Mouse (Mus musculus) liver, adult (tissue): ENCODE measurements around the gene Cdh23.
A peak's percentile ranks its signal among the peaks of the same experiment; 100 is the strongest.

Source experiments
- GATA4 ChIP-seq: IDR thresholded peaks from 2 replicates; pipeline ENCODE4 v1.6.1; 2014; ENCODE audit warnings: mild to moderate bottlenecking, low read length; ENCODE audit not compliant: insufficient replicate concordance

Gene Cdh23

DNA sequence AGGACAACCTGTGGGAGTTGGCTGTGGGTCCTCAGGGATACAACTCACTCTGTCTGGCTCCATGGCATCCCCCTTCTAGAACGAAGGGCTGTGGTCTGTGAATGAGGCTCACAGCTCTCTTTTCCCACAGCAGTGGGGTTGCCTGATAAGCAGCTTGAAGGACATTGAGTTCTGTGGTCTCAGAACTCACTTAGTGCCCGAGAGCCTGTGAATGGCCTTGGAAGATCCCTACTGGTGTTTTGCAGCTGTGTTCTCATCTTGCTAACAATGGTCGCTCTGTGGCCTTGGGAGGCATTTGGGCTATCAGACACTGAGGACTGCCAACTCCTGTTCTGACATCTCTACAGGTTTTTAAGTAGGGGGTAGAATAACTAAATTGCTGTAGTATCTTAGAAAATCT lies 400.9 kb downstream of the Cdh23 start:
- TF ChIP-seq GATA4, result no peak

DNA sequence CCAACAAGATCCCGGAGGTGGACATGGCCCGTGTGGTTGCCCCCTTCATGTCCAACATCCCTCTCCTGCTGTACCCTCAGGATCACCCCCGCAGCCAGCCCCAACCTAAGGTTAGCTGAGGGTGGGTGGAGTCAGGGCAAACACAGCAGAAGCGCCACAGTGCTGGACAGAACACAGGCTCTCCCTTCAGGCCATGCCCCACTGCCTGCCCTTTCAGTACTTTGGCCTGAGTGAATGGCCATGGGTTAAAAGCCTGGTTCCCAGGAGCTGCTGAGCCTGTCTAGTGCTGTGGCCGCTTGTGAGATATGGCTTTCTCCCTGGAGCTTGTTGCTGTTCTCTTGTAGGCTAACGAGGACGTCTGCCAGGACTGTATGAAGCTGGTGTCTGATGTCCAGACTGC lies 401.7 kb downstream of the Cdh23 start:
- no peak for TF ChIP-seq GATA4

DNA sequence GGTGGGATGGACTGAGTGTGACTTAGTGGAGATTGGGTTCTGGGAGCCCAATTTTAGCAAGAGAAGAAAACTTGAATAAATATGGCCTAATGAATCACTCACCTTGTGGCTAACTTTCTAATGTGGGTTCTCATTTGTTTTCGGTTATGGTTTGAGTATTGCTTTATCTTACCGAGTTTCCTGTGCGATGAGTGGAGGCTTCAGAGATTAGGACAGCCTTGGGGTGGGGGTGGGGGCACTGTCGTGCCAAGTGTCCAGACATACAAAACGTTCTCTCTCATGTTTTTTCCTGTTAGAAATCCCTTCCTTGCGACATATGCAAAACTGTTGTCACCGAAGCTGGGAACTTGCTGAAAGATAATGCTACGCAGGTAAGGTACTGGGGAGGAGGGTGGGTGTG lies 404.1 kb downstream of the Cdh23 start:
- peak; percentile 47; the same call in 1 of the 2 replicates for TF ChIP-seq GATA4

DNA sequence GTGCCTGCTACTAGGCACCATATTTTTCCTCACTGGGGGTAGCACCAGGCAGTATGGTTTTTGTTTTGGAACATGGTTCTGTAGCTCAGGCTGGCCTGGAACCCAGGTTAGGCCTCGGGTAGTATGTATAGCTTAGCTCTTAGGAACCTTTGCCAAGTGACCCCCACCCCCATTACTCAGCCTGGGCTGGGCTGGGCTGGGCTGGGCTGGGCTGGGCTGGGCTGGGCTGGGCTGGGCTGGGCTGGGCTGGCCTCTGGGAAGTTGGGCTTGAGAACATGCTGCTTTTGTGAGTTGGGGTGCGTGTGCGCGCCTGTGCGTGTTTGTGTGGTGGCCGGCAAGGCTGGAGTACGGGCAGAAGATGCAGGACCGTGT lies 405.6 kb downstream of the Cdh23 start:
- TF ChIP-seq GATA4, result no peak

DNA sequence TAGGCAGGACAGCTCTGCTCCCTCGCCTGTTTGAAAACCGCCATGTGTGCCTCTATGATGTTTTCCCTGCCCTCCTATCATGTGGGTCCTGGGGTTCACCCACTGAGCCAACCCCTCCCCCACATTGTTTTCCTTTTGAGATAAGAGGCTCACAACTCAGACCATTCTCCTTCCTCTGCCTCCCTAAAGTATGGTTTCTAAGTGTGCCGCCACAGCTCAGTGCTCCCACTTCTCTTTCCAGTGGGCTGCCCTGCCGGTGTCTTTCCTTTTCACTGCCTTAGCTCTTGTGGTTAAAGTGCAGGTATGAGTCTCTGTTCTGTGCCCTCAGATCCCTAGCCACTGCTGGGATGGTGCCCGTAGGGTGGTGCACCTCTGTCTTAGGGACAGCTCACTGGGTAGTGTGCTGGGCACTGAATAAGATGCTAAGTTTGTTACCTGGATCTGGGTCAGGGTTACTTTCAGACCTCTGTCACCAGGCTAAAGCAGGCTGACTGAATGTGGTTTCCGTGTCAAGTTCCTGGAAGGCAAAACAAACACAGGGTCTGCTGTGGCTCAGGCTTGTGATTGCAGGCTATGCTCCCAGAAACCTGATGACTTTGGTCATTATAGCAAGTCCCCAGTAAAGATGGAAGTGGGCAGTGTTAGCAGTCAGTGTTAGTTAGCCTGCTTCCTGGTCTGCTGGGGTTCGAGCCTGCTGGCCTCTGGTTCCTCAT lies 406.1 kb downstream of the Cdh23 start:
- peak; percentile 16; the same call in 1 of the 2 replicates for TF ChIP-seq GATA4

DNA sequence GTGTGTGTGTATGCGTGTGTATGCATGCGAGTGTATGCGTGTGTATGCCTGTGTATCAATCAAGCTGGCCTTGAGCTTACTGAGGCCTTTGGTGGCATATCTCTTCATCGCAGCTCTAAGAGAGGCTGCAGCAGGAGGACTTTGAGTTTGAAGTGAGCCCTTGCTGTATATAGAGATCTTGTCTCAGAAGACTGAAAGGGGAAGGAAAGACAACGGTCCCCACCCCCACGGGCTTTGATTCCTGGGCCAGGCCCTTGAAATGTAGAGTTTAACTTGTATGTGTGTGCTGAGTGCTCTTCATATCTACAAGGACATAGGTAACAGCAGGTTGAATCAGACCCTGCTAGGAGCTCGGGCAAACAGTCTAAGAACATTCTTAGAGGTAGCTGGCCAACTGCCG lies 407.1 kb downstream of the Cdh23 start:
- no peak for TF ChIP-seq GATA4

DNA sequence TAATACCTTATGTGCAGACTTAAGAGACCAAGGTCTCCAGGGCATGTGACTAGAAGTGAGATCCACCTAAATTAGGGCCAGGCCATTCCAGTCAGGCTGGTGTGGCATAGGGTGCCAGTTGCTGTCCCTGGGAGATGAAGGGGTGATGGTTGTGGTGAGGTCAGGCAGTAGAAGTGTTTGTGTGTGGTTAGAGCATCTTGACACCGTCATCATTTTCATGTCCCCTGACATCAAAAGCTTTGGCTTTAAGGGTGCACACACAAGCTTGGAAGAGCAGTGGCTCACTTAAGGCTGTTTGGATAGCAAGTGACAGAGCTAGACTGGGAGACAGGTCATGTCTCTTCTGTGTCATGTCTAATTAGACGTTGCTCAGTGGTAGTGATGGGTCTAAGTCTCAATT lies 408.6 kb downstream of the Cdh23 start:
- no peak for TF ChIP-seq GATA4

DNA sequence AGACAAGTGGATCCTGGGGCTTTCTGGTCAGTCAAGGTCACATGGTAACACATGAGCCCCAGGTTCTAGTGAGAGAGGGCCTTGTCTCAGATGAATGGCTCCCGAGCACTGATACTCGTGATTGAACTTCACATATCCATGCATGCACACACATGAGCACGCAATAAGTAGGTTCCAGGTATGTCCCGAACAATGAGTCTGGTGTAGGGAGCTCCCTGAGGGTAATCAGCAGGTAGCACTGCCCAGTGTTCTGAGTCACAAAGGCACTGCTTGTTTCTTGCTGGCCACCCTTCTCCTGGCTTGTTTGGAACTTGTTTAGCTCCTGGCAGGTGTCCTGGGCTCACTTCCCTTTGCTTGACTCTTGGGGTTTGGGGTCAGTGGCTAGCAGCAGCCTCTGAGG lies 409.1 kb downstream of the Cdh23 start:
- TF ChIP-seq GATA4, result no peak

DNA sequence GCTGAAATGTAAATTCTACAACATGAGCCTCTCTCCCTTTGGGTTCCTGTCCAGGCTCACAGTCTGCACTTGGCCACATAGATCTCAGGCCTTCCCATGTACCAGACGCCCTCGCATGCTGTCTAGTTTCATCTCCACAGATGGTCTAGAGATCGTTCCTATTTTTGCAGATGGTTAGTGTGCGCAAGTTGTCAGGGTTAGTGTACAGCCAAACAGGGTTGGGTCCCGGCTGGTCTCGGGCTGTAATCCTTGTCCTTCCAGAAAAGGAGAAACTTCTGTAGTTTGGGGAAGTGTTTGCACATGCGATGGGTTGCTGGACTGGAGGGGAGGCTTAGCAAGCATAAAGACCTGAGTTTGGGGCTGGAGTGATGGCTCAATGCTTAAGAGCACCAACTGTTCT lies 409.7 kb downstream of the Cdh23 start:
- TF ChIP-seq GATA4, result no peak

DNA sequence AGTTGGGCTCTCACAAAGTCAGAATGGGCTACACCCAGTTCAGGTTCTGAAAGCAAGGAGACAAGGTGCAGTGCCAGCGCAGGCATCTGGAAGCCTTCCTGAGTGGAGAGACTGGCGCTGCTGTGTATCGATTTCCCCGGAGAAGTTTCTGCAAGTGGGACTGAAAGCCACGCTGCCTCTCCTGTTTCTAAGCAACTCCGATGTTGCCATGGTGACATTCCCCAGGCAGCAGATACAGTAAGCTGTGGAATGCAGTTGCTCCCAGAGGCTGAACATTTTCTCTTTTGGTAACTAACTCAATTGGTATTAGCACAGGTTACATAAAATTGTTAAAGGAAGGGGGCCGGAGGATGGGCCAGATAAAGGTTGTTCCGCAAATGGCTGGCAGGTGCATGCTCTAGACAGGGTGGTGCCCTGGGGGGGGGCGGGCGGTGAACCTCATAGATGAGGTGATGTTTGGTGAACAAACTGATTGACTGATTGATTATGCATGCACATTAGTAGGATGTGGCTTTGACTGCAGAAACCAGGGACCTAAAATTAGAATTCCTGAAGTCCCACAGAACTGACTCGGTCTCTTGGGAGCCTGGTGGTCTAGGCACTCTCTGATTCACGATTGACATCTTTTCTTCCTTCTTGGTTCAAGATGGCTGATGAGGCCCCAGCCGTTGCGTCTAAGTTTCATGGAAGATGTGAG lies 410.5 kb downstream of the Cdh23 start:
- no peak for TF ChIP-seq GATA4

DNA sequence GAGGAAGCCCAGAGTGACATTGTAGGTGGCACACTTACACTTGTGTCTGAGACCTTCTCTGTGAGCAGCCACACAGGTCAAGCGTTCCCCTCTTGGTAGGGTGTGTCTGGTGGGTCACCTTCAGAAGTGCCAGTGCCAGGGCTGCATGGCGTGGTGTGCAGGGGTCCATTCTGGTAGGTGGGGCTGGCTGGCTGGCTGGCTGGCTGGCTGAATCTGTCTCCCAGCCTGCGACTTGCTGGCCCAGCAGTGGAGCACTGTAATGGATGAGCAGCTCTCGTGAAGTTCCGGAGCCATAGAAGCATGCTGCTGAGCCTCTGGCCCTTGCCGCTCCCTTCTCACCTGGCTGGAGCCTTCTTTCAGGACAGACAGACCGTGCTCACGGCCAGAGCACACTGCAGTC lies 411.1 kb downstream of the Cdh23 start:
- no peak for TF ChIP-seq GATA4

DNA sequence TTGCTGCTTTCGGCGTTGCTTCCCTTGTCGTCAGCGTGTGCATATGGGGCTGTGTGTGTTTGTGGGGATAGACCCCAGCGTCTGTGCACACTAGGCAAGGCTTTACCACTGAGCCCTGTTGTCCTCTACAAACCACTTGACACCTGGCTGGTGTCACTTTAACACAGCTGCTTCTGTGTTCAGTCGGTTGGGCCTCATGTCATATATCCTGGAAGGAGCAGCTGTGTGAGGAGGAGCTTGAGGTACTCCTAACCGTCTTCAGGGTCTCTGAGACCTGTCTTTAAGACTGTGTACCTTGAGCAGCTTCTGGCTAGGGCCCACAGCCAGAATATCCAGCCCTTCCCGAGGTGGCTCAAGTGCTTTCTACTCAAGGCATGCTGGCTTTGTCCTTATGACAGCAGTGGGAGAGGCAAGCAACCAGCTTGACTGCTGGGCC lies 411.6 kb downstream of the Cdh23 start:
- no peak for TF ChIP-seq GATA4

DNA sequence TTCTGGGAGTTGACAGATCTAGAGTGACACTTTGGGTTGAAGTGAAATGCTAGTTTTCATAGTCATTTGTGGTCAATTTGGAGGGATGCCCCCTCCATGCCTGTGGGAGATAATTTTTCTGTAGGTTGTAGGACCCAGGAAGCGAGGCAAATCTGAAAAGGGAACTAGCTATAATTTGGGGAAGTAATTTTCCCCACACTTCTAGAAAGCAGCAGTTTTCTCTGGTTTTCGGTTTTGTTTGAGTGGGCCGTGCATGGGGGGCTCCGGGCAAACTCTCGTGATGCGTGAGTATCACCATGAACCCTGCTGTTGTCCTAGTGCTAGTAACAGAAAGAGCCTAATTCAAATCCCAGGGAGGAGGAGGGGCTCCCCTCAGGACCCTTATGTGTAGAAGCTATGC lies 412.0 kb downstream of the Cdh23 start:
- TF ChIP-seq GATA4, result no peak

DNA sequence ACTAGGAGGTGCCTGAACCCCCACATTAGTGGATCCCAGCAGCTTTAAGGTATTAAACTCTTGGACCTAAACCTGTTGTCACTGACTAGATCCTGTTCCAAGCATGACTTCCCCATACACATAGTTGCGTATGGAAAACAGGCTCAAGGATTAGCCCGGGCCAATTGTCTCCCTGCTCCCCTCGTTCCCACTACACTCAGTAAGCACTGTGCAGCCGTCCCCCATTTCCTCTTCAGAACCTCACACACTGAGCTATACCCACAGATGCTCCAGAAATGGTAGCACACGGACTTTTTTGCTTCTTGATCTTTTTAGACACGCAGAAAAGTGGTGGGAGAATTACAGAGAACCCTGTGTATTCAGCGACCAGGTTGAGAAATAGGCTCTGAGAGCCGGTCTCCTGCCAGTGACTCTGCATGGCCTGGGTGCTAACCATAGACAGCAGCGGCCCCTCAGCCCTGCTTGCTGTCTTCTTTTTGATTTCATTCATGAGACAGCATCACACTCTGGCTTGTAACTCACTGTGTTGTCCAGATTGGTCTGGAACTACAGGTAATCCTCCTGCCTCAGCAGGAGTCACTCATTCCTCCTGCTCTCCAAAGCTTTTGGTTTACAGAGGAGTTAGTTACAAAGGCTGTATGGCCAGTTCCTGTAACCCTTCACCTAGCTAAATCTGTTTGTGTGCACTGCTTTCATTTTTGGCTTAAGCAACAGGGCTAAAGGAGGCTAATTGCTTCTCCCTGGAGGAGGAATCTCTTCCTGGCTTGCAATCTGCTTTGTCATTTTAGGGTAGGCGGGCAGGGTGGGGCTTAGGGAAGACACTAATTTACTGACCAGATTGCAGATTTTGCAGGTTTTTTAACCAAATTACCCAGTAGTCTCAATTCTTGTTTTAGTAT lies 413.9 kb downstream of the Cdh23 start:
- TF ChIP-seq GATA4, result no peak

DNA sequence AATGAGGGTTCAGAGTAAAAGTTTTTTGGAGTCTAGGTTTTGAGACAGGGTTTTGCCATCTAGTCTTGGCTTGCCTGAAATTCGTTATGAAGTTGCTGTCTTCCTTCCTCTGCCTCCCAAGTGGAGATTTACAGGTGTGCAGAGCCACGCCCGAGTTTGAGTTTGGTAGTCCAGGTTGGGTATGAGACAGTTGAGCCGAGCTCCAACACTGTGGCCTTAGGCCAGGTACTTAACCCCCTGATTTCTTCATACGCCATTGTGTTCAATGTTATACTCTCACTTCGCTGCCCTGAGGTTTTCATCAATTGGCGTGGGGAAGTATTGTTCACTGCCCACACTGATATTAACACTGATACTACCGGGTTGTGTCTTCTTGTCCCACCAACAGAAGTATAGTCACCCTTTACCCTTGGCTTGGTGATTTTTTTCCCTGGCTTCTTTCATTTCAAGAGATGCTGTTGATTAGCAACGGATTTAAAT lies 414.7 kb downstream of the Cdh23 start:
- TF ChIP-seq GATA4, result no peak

DNA sequence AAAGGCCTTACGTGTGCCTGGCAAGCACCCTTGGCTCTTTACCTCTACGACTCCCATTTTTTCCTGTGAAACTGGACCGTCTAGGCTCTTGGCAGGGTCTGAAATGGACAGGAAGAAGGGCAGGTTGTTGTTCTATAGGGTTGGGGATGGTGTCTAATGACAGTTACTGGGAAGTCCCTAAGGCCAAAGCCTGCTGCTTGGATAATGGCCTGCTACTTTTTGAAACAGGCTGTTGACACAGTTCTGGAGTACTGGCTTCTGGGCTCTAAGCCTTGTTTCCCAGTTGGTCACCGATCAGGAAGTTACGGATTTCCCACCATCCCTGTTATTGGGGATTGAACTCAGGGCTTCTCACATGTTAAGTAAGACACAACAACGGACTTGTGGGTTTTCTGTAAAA lies 415.9 kb downstream of the Cdh23 start:
- TF ChIP-seq GATA4, result no peak
